In the genomic region with DNA sequence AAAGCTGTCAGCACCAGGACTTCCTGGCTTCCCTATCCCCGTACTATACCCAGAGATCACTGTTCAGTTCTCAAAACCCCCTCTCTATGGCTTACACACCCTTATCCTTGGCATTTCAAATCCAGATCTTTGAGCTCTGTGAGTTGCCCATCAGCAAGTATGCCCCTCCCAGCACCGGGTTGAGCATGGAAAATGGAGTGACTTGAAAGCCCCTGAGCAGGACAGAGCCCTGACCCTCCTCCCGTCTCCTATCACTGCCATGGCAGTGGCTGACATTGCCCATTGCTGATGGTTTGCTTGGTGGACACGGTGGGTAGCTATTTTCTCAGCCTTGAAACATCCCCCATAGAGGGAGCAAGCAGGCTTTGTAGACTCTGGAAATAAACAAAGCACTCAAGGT, we compare ENCODE assay signal across 21 mouse cellular contexts.
"Had no signal": no experiment of that assay in that cellular context is flagged by ENCODE, and none has a peak within 500 bp of the region (broad histone marks: within the 10 kb centered on the region; RNA-seq: fewer than 3 reads in every experiment).

No protein-coding gene starts in this region.

- H3K36me3 ChIP-seq: heart, embryonic 12.5 days; hindbrain, embryonic 10.5 days; hindbrain, embryonic 12.5 days; limb, embryonic 10.5 days; limb, embryonic 12.5 days; liver, embryonic 13.5 days; liver, embryonic 15.5 days had no signal

- H3K9me3 ChIP-seq: heart, embryonic 12.5 days; hindbrain, embryonic 10.5 days; hindbrain, embryonic 12.5 days; limb, embryonic 10.5 days; limb, embryonic 12.5 days; liver, embryonic 13.5 days; liver, embryonic 15.5 days had no signal

- H3K4me1 ChIP-seq: heart, embryonic 12.5 days; hindbrain, embryonic 12.5 days; limb, embryonic 12.5 days; liver, embryonic 13.5 days; liver, embryonic 15.5 days had no signal

- H3K27ac ChIP-seq: gastrocnemius, adult 2 months; heart, adult 2 months; hindbrain, embryonic 10.5 days; hindbrain, embryonic 12.5 days; hindbrain, embryonic 14.5 days; left cerebral cortex, adult 2 months; limb, embryonic 10.5 days; limb, embryonic 12.5 days; liver, embryonic 13.5 days; liver, embryonic 15.5 days had no signal

- H3K27me3 ChIP-seq: heart, embryonic 12.5 days; hindbrain, embryonic 12.5 days; limb, embryonic 12.5 days had no signal

- H3K4me3 ChIP-seq: gastrocnemius, adult 2 months; heart, adult 2 months; heart, embryonic 12.5 days; hindbrain, embryonic 10.5 days; hindbrain, embryonic 12.5 days; left cerebral cortex, adult 2 months; limb, embryonic 10.5 days; limb, embryonic 12.5 days; liver, embryonic 13.5 days; liver, embryonic 15.5 days had no signal

- DNase-seq: gastrocnemius, adult 2 months; gastrocnemius, postnatal 10 days; gastrocnemius, postnatal 25 days; heart, adult 2 months; heart, postnatal 10 days; heart, postnatal 4 days; kidney, adult 18-20 months; kidney, adult 8-10 months; kidney, postnatal 10 days; kidney, postnatal 25 days; kidney, postnatal 4 days; liver; liver, embryonic 13.5 days had no signal
